Mouse (Mus musculus) kidney, postnatal 0 days (tissue): ENCODE data around the gene Grk2. TPM values are rescaled to one million over a fixed set of nuclear protein-coding genes. Genes with fewer than 3 reads are reported as not detected.

Experiments used
- ATAC-seq: fragments of 200-750 bp; cut with Nextera tagmentation; replicated peaks from 2 replicates; pipeline ENCODE4 v1.8.0; 2017; ENCODE audit warnings: low read depth, moderate number of reproducible peaks, moderate TSS enrichment, moderate library complexity; ENCODE audit not compliant: low FRiP score
- DNase-seq: peaks from one replicate; pipeline ENCODE4 v3.0.0-alpha.2; 2016; ENCODE audit warnings: low spot score
- H3K27ac ChIP-seq: fragments of 300-500 bp; sonication (generic); 2 replicates; pipeline ENCODE4 v1.5.1; 2014; ENCODE audit warnings: mild to moderate bottlenecking
- H3K27me3 ChIP-seq: fragments of 300-500 bp; sonication (generic); 2 replicates; pipeline ENCODE4 v1.6.1; 2014; ENCODE audit warnings: low read length, mixed read lengths; ENCODE audit not compliant: insufficient read depth
- H3K36me3 ChIP-seq: fragments of 300-500 bp; sonication (generic); 2 replicates; pipeline ENCODE4 v1.6.1; 2014; ENCODE audit warnings: low read length, mixed read lengths; ENCODE audit not compliant: insufficient read depth
- H3K4me1 ChIP-seq: fragments of 300-500 bp; sonication (generic); replicated peaks from 2 replicates; pipeline ENCODE4 v1.6.1; 2014; ENCODE audit warnings: antibody characterized with exemption, low read length, mixed read lengths; ENCODE audit not compliant: insufficient read depth
- H3K4me2 ChIP-seq: fragments of 300-500 bp; sonication (generic); 2 replicates; pipeline ENCODE4 v1.6.1; 2014; ENCODE audit warnings: mild to moderate bottlenecking, low read length, moderate library complexity, mixed read lengths
- H3K4me3 ChIP-seq: fragments of 300-500 bp; sonication (generic); replicated peaks from 2 replicates; pipeline ENCODE4 v1.5.1; 2014; ENCODE audit warnings: low read depth, low read length
- H3K9ac ChIP-seq: fragments of 300-500 bp; sonication (generic); 2 replicates; pipeline ENCODE4 v1.6.1; 2014; ENCODE audit warnings: low read depth, low read length
- H3K9me3 ChIP-seq: fragments of 300-500 bp; sonication (generic); replicated peaks from 2 replicates; pipeline ENCODE4 v1.6.1; 2016; ENCODE audit warnings: low read length, inconsistent platforms, mixed read lengths
- CTCF ChIP-seq: IDR thresholded peaks from 2 replicates; pipeline ENCODE4 v1.5.1; 2016; ENCODE audit warnings: antibody characterized with exemption, low read depth, mild to moderate bottlenecking, moderate library complexity
- WGBS: fragments of 180-500 bp; shearing (Covaris S2); extraction: QIAGEN DNeasy Blood & Tissue Kit; methylation state at CpG from one replicate; pipeline ENCODE4 v1.1.7; 2014; 5-methylcytosine and 5-hydroxymethylcytosine counted together
- polyA plus RNA-seq: library from polyadenylated mRNA; unstranded; fragments of >200 nt; fragmentation: Nextera tagmentation; extraction: Ambion mirVana; gene quantifications from 2 replicates; pipeline ENCODE4 v1.2.1, GENCODE M21; 2015

Gene Grk2
- 12.8 and 14.4 TPM in 2 replicates for polyA plus RNA-seq

DNA sequence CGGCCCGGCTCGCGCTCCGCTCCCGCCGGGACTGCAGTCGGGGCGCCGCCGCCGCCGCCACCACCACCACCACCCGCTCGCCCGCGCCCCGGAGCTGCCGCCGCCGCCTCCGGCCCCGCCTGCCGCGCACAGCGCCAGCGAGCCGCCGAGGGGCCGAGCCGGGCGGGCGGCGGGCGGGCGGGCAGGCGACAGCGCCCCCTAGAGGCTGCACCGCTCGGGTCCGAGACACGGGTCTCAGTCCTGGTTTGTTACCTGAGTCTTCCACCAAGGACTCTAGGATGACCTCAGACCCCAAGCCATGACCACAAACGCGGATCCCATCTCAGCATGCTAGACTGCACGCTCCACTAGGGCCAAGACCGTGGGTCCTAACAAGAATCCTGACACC, at the start of gene Grk2:
Gene Grk2, minus strand, starts transcription at position 33 of the 388 bp plus-strand sequence.
- Histone ChIP-seq H3K27me3 (no peaks in the 10 kb centered on the region), H3K4me3 (peak within 1 kb of the TSS; percentile 94), H3K4me2 (peak within 1 kb of the TSS; percentile 60), H3K27ac (peak within 1 kb of the TSS; percentile 92), H3K4me1 (peaks cover 40% of the 10 kb centered on the region), H3K9me3 (no peaks in the 10 kb centered on the region), H3K36me3 (no peaks in the 10 kb centered on the region), H3K9ac (peak within 1 kb of the TSS; percentile 97)
- DNase-seq, result peak; percentile 79
- ATAC-seq, result peak; percentile 79
- peak; percentile 69 for TF ChIP-seq CTCF
- under 1% methylated on average over 39 of the region's 46 CpGs for WGBS

GRCm38 (mm10) chr19:4349455-4349854, 43.4 kb upstream of the Grk2 start:
- 83% methylated on average over 2 of the region's 2 CpGs for WGBS

DNA sequence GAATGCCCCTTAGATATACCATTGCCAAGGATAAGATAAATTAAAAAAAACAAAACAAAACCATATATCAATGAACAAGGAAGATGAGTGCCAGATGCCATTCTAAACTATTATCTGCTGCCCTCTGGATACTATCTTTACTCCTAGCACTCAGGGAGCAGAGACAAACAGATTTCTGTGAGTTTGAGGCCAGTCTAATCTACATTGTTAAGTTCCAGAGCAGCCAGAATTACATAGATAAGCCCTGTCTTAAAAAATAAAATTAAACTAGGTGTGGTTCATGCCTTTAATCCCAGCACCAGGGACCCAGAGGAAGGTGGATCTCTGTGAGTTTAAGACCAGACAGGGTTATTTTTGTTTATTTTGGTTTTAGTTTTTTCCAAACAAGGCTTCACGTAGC, 40.5 kb upstream of the Grk2 start:
- ATAC-seq (no peak), DNase-seq (no peak)
- peaks cover 51% of the 10 kb centered on the region for H3K36me3 ChIP-seq
- no peak overlapping the region for H3K4me2 ChIP-seq
- H3K27me3 ChIP-seq, result no peaks in the 10 kb centered on the region
- no peak overlapping the region for H3K9ac ChIP-seq
- H3K4me3 ChIP-seq, result no peak overlapping the region
- no peaks in the 10 kb centered on the region for H3K4me1 ChIP-seq
- no peak for TF ChIP-seq CTCF
- H3K27ac ChIP-seq, result no peak overlapping the region
- H3K9me3 ChIP-seq, result no peaks in the 10 kb centered on the region
- 100% methylated on average over 1 of the region's 1 CpGs for WGBS

More at GRCm38 (mm10) chr19:4349455-4349854, 43.4 kb upstream of the Grk2 start:
- ATAC-seq, result no peak
- no peaks in the 10 kb centered on the region for H3K4me1 ChIP-seq
- peaks cover 36% of the 10 kb centered on the region for H3K36me3 ChIP-seq
- no peak overlapping the region for H3K9ac ChIP-seq
- no peak overlapping the region for H3K27ac ChIP-seq
- no peak overlapping the region for H3K4me3 ChIP-seq
- no peak for TF ChIP-seq CTCF
- H3K4me2 ChIP-seq, result no peak overlapping the region
- H3K9me3 ChIP-seq, result no peaks in the 10 kb centered on the region
- no peaks in the 10 kb centered on the region for H3K27me3 ChIP-seq
- DNase-seq, result no peak

GRCm38 (mm10) chr19:4338162-4338561, 32.1 kb upstream of the Grk2 start:
- H3K9me3 ChIP-seq, result no peaks in the 10 kb centered on the region
- no peaks in the 10 kb centered on the region for H3K27me3 ChIP-seq
- WGBS, result 27% methylated on average over 2 of the region's 2 CpGs
- DNase-seq (peak; percentile 88), ATAC-seq (no peak)
- peaks cover 15% of the 10 kb centered on the region for H3K36me3 ChIP-seq
- no peak overlapping the region for H3K4me3 ChIP-seq
- H3K4me2 ChIP-seq, result no peak overlapping the region
- 0 out of 2 replicates have a peak, but pooled peaks cover 5% of the 10 kb centered on the region for H3K4me1 ChIP-seq
- peak; percentile 85 for TF ChIP-seq CTCF
- H3K9ac ChIP-seq, result no peak overlapping the region
- no peak overlapping the region for H3K27ac ChIP-seq

GRCm38 (mm10) chr19:4333791-4334190, 27.8 kb upstream of the Grk2 start:
- ATAC-seq, result peak; percentile 98

DNA sequence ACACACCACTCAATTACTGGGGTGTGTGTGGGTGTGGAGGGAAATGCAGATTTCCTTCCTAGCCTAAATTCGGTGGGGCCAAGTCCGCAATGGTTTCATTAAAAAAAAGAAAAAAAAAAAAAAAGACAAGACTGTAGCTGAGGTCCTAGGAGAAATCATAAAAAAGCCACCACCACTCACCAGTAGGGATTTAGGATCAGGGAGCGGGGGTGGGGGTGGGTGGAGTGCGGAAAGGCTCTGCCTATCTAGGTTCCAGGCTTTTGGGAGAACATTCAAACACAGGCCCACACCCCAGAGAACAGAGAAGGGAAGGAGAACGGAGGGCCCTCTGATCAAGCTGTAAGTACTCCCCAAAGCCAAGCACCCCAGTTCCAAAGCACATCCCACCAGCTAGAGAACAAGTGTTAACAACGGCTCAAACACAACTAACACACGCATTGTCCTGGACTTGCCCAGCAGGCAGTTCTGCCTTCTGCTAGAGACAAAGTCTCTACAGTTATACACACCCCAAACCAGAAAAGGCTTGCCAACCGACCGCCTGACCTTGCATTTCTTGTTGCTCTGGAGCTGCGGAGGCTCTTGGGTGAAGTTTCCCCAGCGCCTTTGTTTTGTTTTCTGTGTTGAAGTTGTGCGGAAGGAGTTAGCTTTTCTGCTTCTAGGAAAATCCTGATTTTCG, 27.2 kb upstream of the Grk2 start:
- H3K9ac ChIP-seq, result peak overlapping the region; percentile 64
- peaks cover 18% of the 10 kb centered on the region for H3K36me3 ChIP-seq
- no peaks in the 10 kb centered on the region for H3K9me3 ChIP-seq
- peak overlapping the region; percentile 54 for H3K4me3 ChIP-seq
- WGBS, result under 1% methylated on average over 13 of the region's 13 CpGs
- ATAC-seq (peak; percentile 52; the same call in 1 of the 2 replicates), DNase-seq (peak; percentile 38)
- H3K4me1 ChIP-seq, result peaks cover 16% of the 10 kb centered on the region
- peak overlapping the region; percentile 93 for H3K27ac ChIP-seq
- H3K4me2 ChIP-seq, result peak overlapping the region; percentile 68
- H3K27me3 ChIP-seq, result no peaks in the 10 kb centered on the region
- no peak for TF ChIP-seq CTCF

More at GRCm38 (mm10) chr19:4333791-4334190, 27.8 kb upstream of the Grk2 start:
- Histone ChIP-seq H3K27ac (peak overlapping the region; percentile 93), H3K9me3 (no peaks in the 10 kb centered on the region), H3K4me1 (peaks cover 16% of the 10 kb centered on the region), H3K27me3 (no peaks in the 10 kb centered on the region), H3K9ac (peak overlapping the region; percentile 64), H3K4me3 (peak overlapping the region; percentile 54), H3K36me3 (peaks cover 15% of the 10 kb centered on the region), H3K4me2 (peak overlapping the region; percentile 68)
- peak; percentile 36; the same call in 1 of the 2 replicates for TF ChIP-seq CTCF
- peak; percentile 99 for DNase-seq
- under 1% methylated on average over 16 of the region's 16 CpGs for WGBS
